Mouse (Mus musculus) MEL (cell line): Measurements from ENCODE around the gene Gtf3c4.

ENCODE experiments used
- BHLHE40 ChIP-seq: IDR thresholded peaks from 2 replicates; pipeline ENCODE4 v1.6.1; 2012; ENCODE audit warnings: low read depth, mild to moderate bottlenecking, inconsistent platforms, low read length, improper control_type of control experiment, borderline replicate concordance
- CTCF ChIP-seq, 3 experiments: IDR thresholded peaks in 2 of 3; conservative IDR thresholded peaks in 1 of 3; 2 replicates each; pipeline ENCODE4 v1.5.1; 2011 to 2012; ENCODE audit warnings: low read length in 3 of 3, low read depth in 2 of 3, mild to moderate bottlenecking in 2 of 3, improper control_type of control experiment in 1 of 3, inconsistent platforms in 1 of 3, mixed read lengths in 1 of 3, moderate library complexity in 1 of 3; ENCODE audit not compliant: control insufficient read depth in 1 of 3, insufficient read depth in 1 of 3, poor library complexity in 1 of 3, severe bottlenecking in 1 of 3
- E2F4 ChIP-seq: IDR thresholded peaks from 2 replicates; pipeline ENCODE4 v1.6.1; 2011; ENCODE audit warnings: low read depth, low read length, improper control_type of control experiment, borderline replicate concordance
- GABPA ChIP-seq: IDR thresholded peaks from 2 replicates; pipeline ENCODE4 v1.6.1; 2012; ENCODE audit warnings: low read depth, mild to moderate bottlenecking, inconsistent platforms, low read length, improper control_type of control experiment, moderate library complexity
- GATA1 ChIP-seq: IDR thresholded peaks from 2 replicates; pipeline ENCODE4 v1.6.1; 2011; ENCODE audit warnings: low read depth, low read length, improper control_type of control experiment
- KAT2A ChIP-seq: conservative IDR thresholded peaks from 2 replicates; pipeline ENCODE4 v1.6.1; 2012; ENCODE audit warnings: low read depth, low read length, improper control_type of control experiment, inconsistent platforms
- MAFK ChIP-seq: IDR thresholded peaks from 2 replicates; pipeline ENCODE4 v1.6.1; 2011; ENCODE audit warnings: low read depth, mild to moderate bottlenecking, low read length, improper control_type of control experiment, borderline replicate concordance
- MYB ChIP-seq: IDR thresholded peaks from 2 replicates; pipeline ENCODE4 v1.6.1; 2011; ENCODE audit warnings: mild to moderate bottlenecking, low read depth, low read length, improper control_type of control experiment
- NELFE ChIP-seq: IDR thresholded peaks from 2 replicates; pipeline ENCODE4 v1.6.1; 2011; ENCODE audit warnings: low read depth, low read length, improper control_type of control experiment
- POLR2A ChIP-seq, 2 experiments: IDR thresholded peaks; 2 replicates each; pipeline ENCODE4 v1.6.1; 2011 to 2012; ENCODE audit warnings: low read length in 2 of 2, mild to moderate bottlenecking in 2 of 2, control low read depth in 1 of 2, improper control_type of control experiment in 1 of 2, low read depth in 1 of 2, moderate library complexity in 1 of 2; ENCODE audit not compliant: control insufficient read depth in 1 of 2, insufficient read depth in 1 of 2, poor library complexity in 1 of 2
- RAD21 ChIP-seq: IDR thresholded peaks from 2 replicates; pipeline ENCODE4 v1.6.1; 2011; ENCODE audit warnings: mild to moderate bottlenecking, low read depth, low read length, improper control_type of control experiment
- USF1 ChIP-seq: IDR thresholded peaks from 2 replicates; pipeline ENCODE4 v1.6.1; 2014; ENCODE audit warnings: low read depth, mild to moderate bottlenecking, inconsistent platforms, low read length, improper control_type of control experiment, moderate library complexity

- TF ChIP-seq E2F4, result no peak
- TF ChIP-seq MAFK, result no peak
- TF ChIP-seq NELFE, result no peak
- no peak for TF ChIP-seq BHLHE40
- TF ChIP-seq KAT2A, result no peak
- TF ChIP-seq GATA1, result no peak
- no peak for TF ChIP-seq CTCF (IDR thresholded peaks at IDR 0.05 in 2 of 3, conservative IDR thresholded peaks at IDR 0.05 in 1 of 3; ENCODE audit: control insufficient read depth in 1 of 3, insufficient read depth in 1 of 3, low read depth in 2 of 3, low read length in 3 of 3, poor library complexity in 1 of 3, severe bottlenecking in 1 of 3)
- TF ChIP-seq USF1, result no peak
- TF ChIP-seq POLR2A (IDR thresholded peaks at IDR 0.05; ENCODE audit: control insufficient read depth in 1 of 2, insufficient read depth in 1 of 2, low read depth in 1 of 2, low read length in 2 of 2, poor library complexity in 1 of 2), result no peak
- TF ChIP-seq MYB, result no peak
- no peak for TF ChIP-seq GABPA
- TF ChIP-seq RAD21, result no peak
Measured at GRCm38 (mm10) chr2:28875554-28875953, 35.4 kb upstream of the Gtf3c4 start.
